Mouse (Mus musculus): Measurements from ENCODE around the gene Stard13. TPM values are rescaled to one million over a fixed set of nuclear protein-coding genes. Genes with fewer than 3 reads are reported as not detected.

The Stard13 gene
- polyA plus RNA-seq, 1 experiment from 2014 or later, result 1.4 TPM

- H3K27ac ChIP-seq (ENCODE audit: low read depth, low read length), result no peak overlapping the region
- no peak overlapping the region for H3K4me3 ChIP-seq (ENCODE audit: low read depth, low read length)
- no peak overlapping the region for H3K9ac ChIP-seq (ENCODE audit: low read depth, low read length)
- no peaks in the 10 kb centered on the region; the same call in none of the 2 replicates for H3K4me1 ChIP-seq (ENCODE audit: control insufficient read depth, insufficient read depth, low read length)
- no peaks in the 10 kb centered on the region for H3K9me3 ChIP-seq (replicated peaks; ENCODE audit: control insufficient read depth, low read length)
- H3K4me2 ChIP-seq, result no peak overlapping the region
- WGBS (ENCODE audit: insufficient replicate concordance), result 70% methylated on average over 5 of the region's 5 CpGs
- no peaks in the 10 kb centered on the region for H3K36me3 ChIP-seq (ENCODE audit: control insufficient read depth, insufficient read depth, low read length)
- no peak for ATAC-seq (replicated peaks; ENCODE audit: insufficient number of reproducible peaks, low FRiP score, low TSS enrichment)
- H3K27me3 ChIP-seq (ENCODE audit: control insufficient read depth, insufficient read depth, low read length), result peaks cover 10% of the 10 kb centered on the region; the same call in 1 of the 2 replicates
These were observed 2.8 kb upstream of the Stard13 start for GRCm38 (mm10) chr5:151236411-151236810.

GRCm38 (mm10) chr5:151232576-151233299 is 898 bp downstream of the Stard13 start:
- Histone ChIP-seq H3K4me3 (ENCODE audit: low read depth, low read length) (peak overlapping the region; percentile 60), H3K4me2 (peak overlapping the region; percentile 96), H3K27me3 (ENCODE audit: control insufficient read depth, insufficient read depth, low read length) (peaks cover 10% of the 10 kb centered on the region; the same call in 1 of the 2 replicates), H3K4me1 (ENCODE audit: control insufficient read depth, insufficient read depth, low read length) (no peaks in the 10 kb centered on the region; the same call in none of the 2 replicates), H3K9me3 (replicated peaks; ENCODE audit: control insufficient read depth, low read length) (no peaks in the 10 kb centered on the region), H3K9ac (ENCODE audit: low read depth, low read length) (peak overlapping the region; percentile 74), H3K27ac (ENCODE audit: low read depth, low read length) (no peak overlapping the region), H3K36me3 (ENCODE audit: control insufficient read depth, insufficient read depth, low read length) (no peaks in the 10 kb centered on the region)
- 28% methylated on average over 10 of the region's 13 CpGs for WGBS (ENCODE audit: insufficient replicate concordance)
- ATAC-seq (replicated peaks; ENCODE audit: insufficient number of reproducible peaks, low FRiP score, low TSS enrichment), result no peak

DNA sequence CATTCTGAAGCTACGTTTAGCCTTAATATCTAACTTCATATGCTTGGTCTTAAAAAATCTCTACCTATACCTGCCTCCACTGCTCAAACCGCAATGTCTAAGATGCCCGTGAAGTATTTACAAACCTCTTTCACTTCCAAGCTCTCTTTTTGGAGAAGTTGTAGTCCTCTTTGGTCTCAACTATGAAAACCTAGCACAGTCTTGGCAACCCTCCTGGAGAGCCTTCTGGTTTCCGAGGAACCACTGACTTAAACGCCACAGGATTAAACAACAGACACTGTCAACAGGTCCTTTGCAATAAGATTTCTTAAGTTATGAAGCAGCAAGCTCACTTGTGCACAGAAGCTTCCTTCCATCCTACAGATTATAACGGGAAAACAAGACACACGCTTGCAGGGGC is 1.8 kb downstream of the Stard13 start:
- Histone ChIP-seq H3K9ac (ENCODE audit: low read depth, low read length) (no peak overlapping the region), H3K4me3 (ENCODE audit: low read depth, low read length) (no peak overlapping the region), H3K27me3 (ENCODE audit: control insufficient read depth, insufficient read depth, low read length) (peaks cover 10% of the 10 kb centered on the region; the same call in 1 of the 2 replicates), H3K4me2 (no peak overlapping the region), H3K36me3 (ENCODE audit: control insufficient read depth, insufficient read depth, low read length) (no peaks in the 10 kb centered on the region), H3K27ac (ENCODE audit: low read depth, low read length) (no peak overlapping the region), H3K4me1 (ENCODE audit: control insufficient read depth, insufficient read depth, low read length) (no peaks in the 10 kb centered on the region; the same call in none of the 2 replicates), H3K9me3 (replicated peaks; ENCODE audit: control insufficient read depth, low read length) (no peaks in the 10 kb centered on the region)
- WGBS (ENCODE audit: insufficient replicate concordance), result 86% methylated on average over 7 of the region's 7 CpGs
- no peak for ATAC-seq (replicated peaks; ENCODE audit: insufficient number of reproducible peaks, low FRiP score, low TSS enrichment)

GRCm38 (mm10) chr5:151231411-151231810 is 2.2 kb downstream of the Stard13 start:
- Histone ChIP-seq H3K4me2 (no peak overlapping the region), H3K36me3 (ENCODE audit: control insufficient read depth, insufficient read depth, low read length) (no peaks in the 10 kb centered on the region), H3K27ac (ENCODE audit: low read depth, low read length) (no peak overlapping the region), H3K4me3 (ENCODE audit: low read depth, low read length) (no peak overlapping the region), H3K4me1 (ENCODE audit: control insufficient read depth, insufficient read depth, low read length) (no peaks in the 10 kb centered on the region; the same call in none of the 2 replicates), H3K27me3 (ENCODE audit: control insufficient read depth, insufficient read depth, low read length) (peaks cover 10% of the 10 kb centered on the region; the same call in 1 of the 2 replicates), H3K9me3 (replicated peaks; ENCODE audit: control insufficient read depth, low read length) (no peaks in the 10 kb centered on the region), H3K9ac (ENCODE audit: low read depth, low read length) (no peak overlapping the region)
- 83% methylated on average over 4 of the region's 4 CpGs for WGBS (ENCODE audit: insufficient replicate concordance)
- ATAC-seq (replicated peaks; ENCODE audit: insufficient number of reproducible peaks, low FRiP score, low TSS enrichment), result no peak

DNA sequence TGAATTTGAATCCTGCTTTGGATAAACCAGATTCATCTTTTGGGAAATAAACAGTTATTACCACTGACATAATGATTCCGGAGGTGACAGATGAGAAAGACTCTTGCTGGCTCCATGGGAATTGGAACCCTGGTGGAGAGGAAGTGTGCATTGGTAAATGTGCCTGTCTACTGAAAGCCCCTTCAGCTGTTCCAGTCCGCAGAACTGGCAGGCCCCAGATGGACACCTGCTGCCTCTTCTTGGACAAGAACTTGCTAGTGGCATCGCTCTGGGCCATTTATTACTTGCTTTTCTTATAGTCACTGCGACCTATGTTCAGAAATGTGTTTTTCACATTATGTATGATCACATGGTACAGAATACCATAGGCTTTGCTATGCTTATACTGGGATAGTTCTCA is 3.2 kb downstream of the Stard13 start:
- 82% methylated on average over 4 of the region's 4 CpGs for WGBS (ENCODE audit: insufficient replicate concordance)
- H3K27me3 ChIP-seq (ENCODE audit: control insufficient read depth, insufficient read depth, low read length), result peaks cover 7% of the 10 kb centered on the region; the same call in 1 of the 2 replicates
- no peak for ATAC-seq (replicated peaks; ENCODE audit: insufficient number of reproducible peaks, low FRiP score, low TSS enrichment)
- H3K9me3 ChIP-seq (replicated peaks; ENCODE audit: control insufficient read depth, low read length), result no peaks in the 10 kb centered on the region
- no peaks in the 10 kb centered on the region for H3K36me3 ChIP-seq (ENCODE audit: control insufficient read depth, insufficient read depth, low read length)
- H3K4me2 ChIP-seq, result no peak overlapping the region
- no peaks in the 10 kb centered on the region; the same call in none of the 2 replicates for H3K4me1 ChIP-seq (ENCODE audit: control insufficient read depth, insufficient read depth, low read length)
- H3K9ac ChIP-seq (ENCODE audit: low read depth, low read length), result no peak overlapping the region
- H3K4me3 ChIP-seq (ENCODE audit: low read depth, low read length), result no peak overlapping the region
- no peak overlapping the region for H3K27ac ChIP-seq (ENCODE audit: low read depth, low read length)

GRCm38 (mm10) chr5:151228367-151229005 is 5.2 kb downstream of the Stard13 start:
- ATAC-seq (replicated peaks; ENCODE audit: insufficient number of reproducible peaks, low FRiP score, low TSS enrichment), result no peak

GRCm38 (mm10) chr5:151223696-151224366 is 9.8 kb downstream of the Stard13 start:
- Histone ChIP-seq H3K4me1 (ENCODE audit: control insufficient read depth, insufficient read depth, low read length) (no peaks in the 10 kb centered on the region), H3K9me3 (replicated peaks; ENCODE audit: control insufficient read depth, low read length) (no peaks in the 10 kb centered on the region), H3K4me3 (ENCODE audit: low read depth, low read length) (no peak overlapping the region), H3K27ac (ENCODE audit: low read depth, low read length) (no peak overlapping the region), H3K36me3 (ENCODE audit: control insufficient read depth, insufficient read depth, low read length) (no peaks in the 10 kb centered on the region), H3K27me3 (ENCODE audit: control insufficient read depth, insufficient read depth, low read length) (no peaks in the 10 kb centered on the region), H3K4me2 (no peak overlapping the region), H3K9ac (ENCODE audit: low read depth, low read length) (no peak overlapping the region)
- WGBS (ENCODE audit: insufficient replicate concordance), result 56% methylated on average over 4 of the region's 4 CpGs
- no peak for ATAC-seq (replicated peaks; ENCODE audit: insufficient number of reproducible peaks, low FRiP score, low TSS enrichment)

More at GRCm38 (mm10) chr5:151228367-151229005, 5.2 kb downstream of the Stard13 start:
- peaks cover 7% of the 10 kb centered on the region; the same call in 1 of the 2 replicates for H3K27me3 ChIP-seq (ENCODE audit: control insufficient read depth, insufficient read depth, low read length)
- H3K9ac ChIP-seq (ENCODE audit: low read depth, low read length), result no peak overlapping the region
- H3K4me3 ChIP-seq (ENCODE audit: low read depth, low read length), result no peak overlapping the region
- H3K4me1 ChIP-seq (ENCODE audit: control insufficient read depth, insufficient read depth, low read length), result no peaks in the 10 kb centered on the region; the same call in none of the 2 replicates
- no peaks in the 10 kb centered on the region for H3K36me3 ChIP-seq (ENCODE audit: control insufficient read depth, insufficient read depth, low read length)
- no peak overlapping the region for H3K4me2 ChIP-seq
- WGBS (ENCODE audit: insufficient replicate concordance), result 78% methylated on average over 13 of the region's 13 CpGs
- no peak overlapping the region for H3K27ac ChIP-seq (ENCODE audit: low read depth, low read length)
- no peaks in the 10 kb centered on the region for H3K9me3 ChIP-seq (replicated peaks; ENCODE audit: control insufficient read depth, low read length)

DNA sequence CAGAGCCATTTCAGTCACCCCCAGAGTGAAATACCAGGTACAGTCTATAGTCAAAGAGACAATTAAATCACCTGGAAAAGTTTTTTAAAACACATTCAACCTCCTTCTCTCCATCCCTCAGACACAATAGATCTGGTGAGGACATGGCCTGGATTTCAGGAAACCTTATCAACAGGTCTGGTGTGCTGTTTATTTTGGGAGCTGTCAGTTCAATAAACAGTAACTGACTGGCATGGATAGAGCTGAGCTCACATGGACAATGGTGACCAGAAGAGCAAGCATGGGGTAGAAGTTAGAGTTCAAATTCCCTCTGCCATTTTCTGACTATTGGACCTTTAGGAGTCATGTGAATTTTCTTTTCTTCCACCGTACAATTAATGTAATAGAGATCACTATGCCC is 10.8 kb downstream of the Stard13 start:
- H3K27me3 ChIP-seq (ENCODE audit: control insufficient read depth, insufficient read depth, low read length), result no peaks in the 10 kb centered on the region
- 88% methylated on average over 1 of the region's 1 CpGs for WGBS (ENCODE audit: insufficient replicate concordance)
- ATAC-seq (replicated peaks; ENCODE audit: insufficient number of reproducible peaks, low FRiP score, low TSS enrichment), result no peak
- H3K9me3 ChIP-seq (replicated peaks; ENCODE audit: control insufficient read depth, low read length), result no peaks in the 10 kb centered on the region
- H3K4me3 ChIP-seq (ENCODE audit: low read depth, low read length), result no peak overlapping the region
- no peak overlapping the region for H3K4me2 ChIP-seq
- no peaks in the 10 kb centered on the region for H3K4me1 ChIP-seq (ENCODE audit: control insufficient read depth, insufficient read depth, low read length)
- no peak overlapping the region for H3K27ac ChIP-seq (ENCODE audit: low read depth, low read length)
- no peaks in the 10 kb centered on the region for H3K36me3 ChIP-seq (ENCODE audit: control insufficient read depth, insufficient read depth, low read length)
- H3K9ac ChIP-seq (ENCODE audit: low read depth, low read length), result no peak overlapping the region

Measured in heart, embryonic 11.5 days (tissue).